Mouse (Mus musculus) heart, adult 8-10 months (tissue): Measurements from ENCODE around the gene Snca. TPM values are rescaled to one million over a fixed set of nuclear protein-coding genes. Genes with fewer than 3 reads are reported as not detected.
"Not testable (repeated sequence)": the region's sequence is repeated elsewhere in the genome, so short reads cannot be mapped to it uniquely, and the experiment has no call there.

Experiments
- DNase-seq: peaks from one replicate; pipeline ENCODE4 v3.0.0; 2022; ENCODE audit warnings: low spot score
- total RNA-seq, 4 experiments: library from RNA; stranded (reverse); gene quantifications; 2 replicates each; pipeline ENCODE4 v1.2.4; 2022

Snca gene
- total RNA-seq, 4 experiments from 2014 or later = 4.1 to 21.8 (median 7.5) TPM

GRCm38 (mm10) chr6:60724110-60724829 lies 105.4 kb downstream of the Snca start:
- no peak for DNase-seq

GRCm38 (mm10) chr6:60717566-60717965 lies 112.1 kb downstream of the Snca start:
- no peak for DNase-seq

GRCm38 (mm10) chr6:60709997-60710471 lies 119.6 kb downstream of the Snca start:
- DNase-seq = no peak

GRCm38 (mm10) chr6:60698072-60698471 lies 131.6 kb downstream of the Snca start:
- no peak for DNase-seq

- DNase-seq = not testable (repeated sequence)
Observed at GRCm38 (mm10) chr6:60687048-60687447, 142.6 kb downstream of the Snca start.

GRCm38 (mm10) chr6:60682233-60682632 lies 147.4 kb downstream of the Snca start:
- no peak for DNase-seq

Other genes with a start within 250 kb of the Snca start
- 1 to 10 TPM; 5.9 to 6.8 (median 6.2) TPM for gene Mmrn1, start 95.1 kb upstream of the Snca start, total RNA-seq